Mouse (Mus musculus) mesoderm, embryonic 11.5 days (tissue): ENCODE measurements around the gene Casp7.
A peak's percentile ranks its signal among the peaks of the same experiment; 100 is the strongest.
"Not testable (repeated sequence)": the region's sequence is repeated elsewhere in the genome, so short reads cannot be mapped to it uniquely, and the experiment has no call there.

Experiments
- DNase-seq: peaks from one replicate; pipeline ENCODE4 v3.0.0-alpha.2; 2012; ENCODE audit warnings: low read depth, low spot score

Casp7 gene

DNA sequence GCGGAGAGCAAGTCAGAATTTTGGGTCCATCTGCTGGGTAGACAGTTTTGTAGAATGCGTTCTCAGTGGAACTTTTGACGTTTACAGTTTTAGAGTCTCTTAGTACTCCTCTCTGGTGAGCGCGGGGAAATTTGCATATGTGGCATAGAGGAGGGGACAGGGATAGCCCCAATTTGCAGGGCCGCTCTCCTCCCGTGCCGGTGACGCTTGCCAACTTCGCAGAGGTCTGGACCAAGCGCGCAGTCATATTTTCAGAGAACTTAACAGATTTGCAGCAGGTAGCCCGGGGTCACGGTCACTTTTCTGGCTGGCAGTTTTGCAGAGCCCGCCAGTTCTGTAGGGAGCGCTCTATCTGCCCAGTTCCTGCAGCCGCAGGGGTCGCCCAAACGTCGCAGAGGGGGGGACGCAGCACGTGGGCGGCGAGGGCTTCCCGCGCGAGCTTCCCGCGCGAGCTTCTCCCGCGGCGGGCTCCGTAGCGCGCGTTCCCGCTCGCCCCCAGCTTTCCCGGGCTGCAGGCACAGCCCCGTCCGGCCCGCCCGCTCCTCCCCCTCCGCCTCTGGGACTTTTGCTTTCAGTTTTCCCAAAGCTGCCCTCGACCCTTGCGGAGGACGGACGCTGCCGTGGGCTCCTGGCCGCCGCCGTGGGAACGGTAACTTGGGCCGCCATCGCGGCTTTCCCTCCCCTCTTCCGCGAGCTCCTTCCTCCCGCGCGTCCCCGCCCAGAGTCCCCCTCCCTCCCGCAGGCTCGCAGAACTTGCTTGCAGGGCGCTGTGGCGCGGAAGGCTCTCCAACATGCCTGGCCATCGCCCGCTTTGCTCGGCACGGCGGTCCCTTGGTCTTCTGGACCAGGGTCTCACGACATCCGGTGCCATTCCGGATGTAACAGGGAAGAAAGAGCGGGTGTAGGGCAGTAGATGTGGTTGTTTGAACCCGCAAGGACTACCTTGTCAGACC, at the start of gene Casp7:
Casp7 (plus strand) TSS at position 461 of the 953 bp plus-strand sequence.
- DNase-seq = peak; percentile 65

DNA sequence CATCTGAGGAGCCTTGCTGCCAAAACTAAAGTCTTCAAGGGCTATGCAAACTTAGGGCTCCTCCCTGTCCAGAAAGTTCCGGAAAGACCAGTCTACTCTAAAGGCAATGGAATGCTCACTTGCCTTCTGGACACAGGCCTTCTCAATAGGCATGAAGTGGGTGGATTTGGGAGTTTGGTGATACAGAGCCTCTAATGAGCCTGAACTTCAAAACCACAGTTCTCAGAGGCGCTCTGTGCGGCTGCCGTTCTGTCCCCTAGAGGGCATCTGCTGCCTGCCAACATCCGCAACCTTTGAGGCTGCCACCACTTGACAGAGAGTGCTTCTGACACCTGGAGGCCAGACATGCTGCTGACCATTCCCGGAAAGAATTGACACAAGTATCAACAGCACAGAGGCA, 47.6 kb upstream of the Casp7 start:
- no peak for DNase-seq

DNA sequence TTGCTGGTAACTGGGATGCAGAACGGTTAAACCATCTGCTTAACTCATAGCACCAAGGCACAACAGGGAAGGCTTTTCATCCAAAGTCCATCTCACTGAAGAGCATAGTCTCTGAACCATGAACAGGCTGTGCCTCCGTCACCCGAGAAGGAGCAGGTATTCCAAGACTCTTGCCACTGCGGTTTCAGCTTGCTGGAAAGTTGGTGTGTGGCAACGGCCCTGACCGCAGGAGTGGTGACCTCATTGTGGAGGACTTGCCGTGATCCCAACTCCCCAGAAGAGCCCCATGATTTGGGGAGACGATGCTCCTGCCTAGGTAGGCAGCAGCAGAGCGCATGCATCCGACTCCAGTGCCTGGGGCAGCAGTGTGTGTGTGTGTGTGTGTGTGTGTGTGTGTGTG, 43.2 kb upstream of the Casp7 start:
- no peak for DNase-seq

DNA sequence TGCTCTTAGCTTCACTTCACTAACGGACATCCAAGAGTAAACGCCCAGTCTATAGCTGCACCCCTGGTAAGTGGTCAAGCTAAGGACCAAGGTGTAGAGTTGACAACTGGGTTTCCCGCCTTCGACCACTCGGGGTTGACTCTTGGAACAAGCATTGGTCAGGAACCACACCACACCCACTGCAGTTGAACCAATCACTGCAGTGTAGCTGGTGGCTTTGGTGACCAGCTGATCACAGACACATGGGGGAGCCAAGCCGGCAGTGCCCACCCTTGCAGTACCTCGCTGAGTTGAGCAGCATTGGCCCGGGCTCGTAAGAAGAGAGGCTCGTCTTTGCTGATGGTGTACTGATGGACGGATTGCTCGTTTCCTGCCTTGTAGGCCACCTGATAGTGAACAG, 41.7 kb upstream of the Casp7 start:
- DNase-seq = no peak

DNA sequence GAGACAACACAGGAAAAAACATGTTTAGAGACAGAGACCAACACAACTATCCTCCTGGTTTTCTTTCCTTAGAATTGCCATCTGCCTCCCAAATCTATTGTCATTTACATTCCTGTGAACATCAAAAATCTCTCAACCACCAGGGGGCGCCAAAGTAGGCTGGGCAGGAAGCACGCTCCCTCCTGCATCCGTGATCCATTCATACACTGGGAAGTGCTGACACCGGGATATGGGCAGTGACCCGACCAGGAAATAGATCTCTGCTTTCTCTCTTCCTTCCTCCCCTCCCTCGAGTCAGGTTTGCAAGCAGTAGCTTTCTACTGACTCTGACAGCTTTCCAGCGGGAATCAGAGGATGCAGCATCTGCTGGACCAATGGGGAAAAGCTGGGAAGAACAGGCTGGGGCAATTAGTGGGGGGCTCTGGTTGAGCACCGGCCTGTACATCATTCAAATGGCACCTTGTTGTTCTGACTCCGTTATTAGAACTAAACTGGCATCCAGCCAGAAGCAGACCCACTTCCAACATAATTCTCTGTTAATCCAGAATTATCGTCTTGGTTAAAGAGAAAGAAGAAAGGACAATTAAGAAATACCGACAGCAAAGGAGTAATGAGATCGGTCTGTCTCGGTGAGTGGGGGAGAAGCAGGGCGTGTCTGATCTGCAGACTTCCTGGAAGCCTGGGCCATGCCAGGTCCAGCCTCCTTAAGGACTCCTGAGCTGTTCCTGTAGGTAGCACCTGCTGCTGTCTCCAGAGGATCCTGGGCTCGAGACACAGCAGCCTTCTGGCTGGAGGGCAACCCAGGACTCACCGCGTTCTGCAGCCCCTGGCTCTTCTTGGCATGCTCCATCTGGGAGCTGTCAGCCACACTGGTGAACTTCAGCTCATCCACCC, 40.2 kb upstream of the Casp7 start:
- peak; percentile 74 for DNase-seq

DNA sequence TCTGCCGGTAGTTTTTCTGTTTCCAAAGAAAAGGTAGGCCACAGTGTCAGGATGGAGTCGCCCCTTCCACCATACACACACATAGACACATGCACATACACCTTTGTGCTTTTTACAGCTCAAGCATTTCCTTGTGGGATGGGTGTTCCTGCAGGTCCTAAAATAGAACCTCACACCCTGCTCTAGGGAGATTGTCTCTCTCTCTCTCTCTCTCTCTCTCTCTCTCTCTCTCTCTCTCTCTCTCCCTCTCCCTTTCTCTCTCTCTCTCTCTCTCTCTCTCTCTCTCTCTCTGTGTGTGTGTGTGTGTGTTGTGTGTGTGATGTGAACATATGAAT, 39.6 kb upstream of the Casp7 start:
- DNase-seq = not testable (repeated sequence)

DNA sequence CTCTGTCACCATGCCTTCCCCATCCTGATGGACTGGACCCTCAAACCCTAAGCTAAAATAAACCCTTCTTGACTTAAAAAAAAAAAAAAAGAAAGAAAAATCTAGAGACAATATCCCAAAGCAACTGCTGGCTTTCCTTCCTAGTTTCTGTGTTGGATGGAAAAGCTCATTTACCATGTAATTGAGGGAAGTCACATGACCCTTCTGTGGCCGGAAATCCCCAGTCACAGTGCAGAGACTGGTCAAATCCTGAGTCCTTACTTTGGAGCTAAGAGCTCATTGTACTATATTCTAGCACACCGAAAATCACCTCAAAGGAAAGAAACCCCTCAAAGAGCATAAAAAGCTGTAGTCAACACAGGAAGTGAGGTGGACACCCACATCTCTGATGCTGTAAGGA, 38.0 kb upstream of the Casp7 start:
- DNase-seq = no peak

DNA sequence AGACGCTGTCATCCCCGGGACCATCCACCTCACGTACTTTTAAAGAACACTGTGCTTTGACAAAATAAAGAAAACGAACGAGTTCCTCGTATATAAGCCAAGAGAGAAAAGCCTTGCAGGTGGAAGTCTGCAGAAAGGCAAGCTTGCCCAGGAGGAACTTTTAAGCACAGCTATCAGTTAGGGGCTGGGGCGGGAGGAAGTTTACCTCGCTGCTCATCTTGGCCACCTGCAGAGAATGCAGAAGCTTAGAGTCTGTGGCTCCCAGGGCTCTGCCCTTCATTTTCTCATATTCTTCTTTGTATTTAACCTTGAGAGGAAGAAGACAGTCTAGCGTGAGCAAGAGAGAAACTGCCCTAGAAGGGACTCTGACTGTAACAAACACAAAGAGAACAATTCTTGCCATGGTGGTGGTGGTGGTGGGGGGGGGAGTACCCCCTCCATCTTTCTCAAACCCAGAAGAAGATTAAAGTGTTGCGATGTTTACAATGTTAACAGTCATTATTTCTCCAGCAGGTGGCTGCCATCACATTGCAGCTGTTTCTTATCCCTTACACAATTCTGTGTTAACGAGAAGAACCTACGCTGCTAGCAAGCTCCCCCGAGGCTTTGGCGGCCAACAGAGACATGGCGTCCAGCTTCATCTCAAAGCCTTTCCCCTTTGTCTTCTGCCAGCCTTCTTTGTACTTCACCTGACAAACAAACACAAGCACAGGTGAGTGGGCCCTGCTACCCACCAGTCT, 33.0 kb upstream of the Casp7 start:
- DNase-seq = no peak

DNA sequence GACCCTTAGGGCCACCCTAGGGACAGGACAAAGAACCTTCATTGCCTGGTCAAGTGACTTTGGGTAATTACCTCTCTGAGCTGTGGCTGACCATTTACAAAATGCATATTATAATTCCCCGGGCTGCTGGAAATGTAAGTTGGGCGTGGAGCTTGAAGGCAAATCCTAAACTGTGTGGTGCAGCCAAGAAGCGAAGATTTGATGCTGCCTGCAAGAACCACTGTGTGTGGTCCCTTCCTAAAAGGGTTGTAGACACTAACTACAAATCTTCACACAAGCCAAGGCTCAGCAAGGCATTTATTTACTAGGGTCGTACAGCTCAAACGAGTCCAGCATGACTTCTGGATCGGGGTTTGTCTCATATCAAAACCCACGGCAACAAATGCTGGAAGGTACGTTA, 32.4 kb upstream of the Casp7 start:
- DNase-seq = no peak

DNA sequence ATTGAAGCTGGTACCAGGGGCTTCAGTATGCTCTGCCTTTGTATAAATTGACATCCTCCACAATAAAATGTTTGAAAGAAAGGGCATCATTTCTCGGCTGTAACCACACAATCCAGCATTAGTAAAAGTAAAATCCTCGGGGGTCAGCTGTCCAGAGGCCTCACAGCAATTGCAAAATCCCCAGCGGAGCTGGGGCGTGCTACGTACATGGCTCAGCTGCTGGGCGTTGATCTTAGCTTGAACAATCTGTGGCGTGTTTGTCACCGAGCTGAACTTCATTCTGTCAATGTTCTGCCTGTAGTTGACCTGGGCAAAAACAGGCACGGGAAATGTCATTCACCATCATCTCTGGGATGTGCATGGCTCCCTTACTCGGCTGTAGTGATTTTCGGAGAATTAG, 30.8 kb upstream of the Casp7 start:
- no peak for DNase-seq

DNA sequence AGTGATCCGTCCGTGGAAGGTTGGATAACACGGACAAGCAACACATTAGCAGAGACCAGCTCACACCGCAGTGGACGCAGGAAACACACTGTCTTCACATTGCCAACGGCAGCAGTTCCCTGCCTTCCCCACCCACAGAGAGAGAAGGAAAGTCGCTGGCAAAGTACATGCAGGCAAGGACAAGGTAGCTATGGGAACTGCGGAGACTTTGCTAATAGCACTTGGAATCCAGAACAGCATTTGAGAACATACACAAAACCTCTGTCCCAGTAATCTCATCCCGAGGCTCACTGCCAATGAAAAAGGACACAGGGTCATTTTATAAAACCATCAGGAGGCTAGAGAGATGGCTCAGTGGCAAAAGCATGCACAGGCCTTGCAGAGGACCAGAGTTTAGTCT, 30.3 kb upstream of the Casp7 start:
- no peak for DNase-seq

DNA sequence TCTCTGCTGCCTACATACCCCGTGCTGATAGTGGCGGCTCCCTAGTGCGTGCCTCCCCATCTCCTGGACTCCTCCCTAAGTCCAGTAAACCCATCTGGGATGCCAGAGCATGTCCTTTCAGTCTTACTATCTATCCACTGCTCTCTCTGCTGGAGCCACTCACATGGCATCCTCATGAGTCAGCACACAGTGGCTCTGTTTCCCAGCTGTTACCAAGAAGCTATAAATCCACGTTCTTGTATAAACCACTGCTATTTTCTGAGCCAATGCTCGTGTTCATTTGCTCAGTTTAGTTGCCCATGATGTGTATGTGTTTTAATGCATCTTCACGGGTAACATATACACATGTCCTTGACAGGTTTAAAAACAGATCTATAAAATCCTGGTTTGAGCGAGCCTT, 29.2 kb upstream of the Casp7 start:
- DNase-seq = no peak

DNA sequence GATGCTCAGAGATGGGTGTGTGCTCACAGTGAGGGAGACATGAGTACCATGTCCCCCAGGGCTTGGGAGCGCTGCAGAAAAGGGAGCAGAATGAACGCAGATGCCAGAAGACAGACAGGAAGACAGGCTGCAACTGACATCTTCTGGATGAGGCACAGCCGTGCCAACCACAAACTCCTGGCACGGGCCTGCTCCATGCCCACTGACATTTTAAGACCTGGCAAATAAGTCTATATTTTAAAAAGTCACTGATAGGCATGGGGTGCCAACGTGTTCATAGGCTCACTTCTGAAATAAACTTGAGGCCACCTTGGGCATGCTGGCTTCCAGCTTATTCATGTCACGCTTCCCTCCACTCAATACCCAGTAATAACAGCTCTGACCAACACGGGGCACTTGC, 28.0 kb upstream of the Casp7 start:
- DNase-seq = no peak

DNA sequence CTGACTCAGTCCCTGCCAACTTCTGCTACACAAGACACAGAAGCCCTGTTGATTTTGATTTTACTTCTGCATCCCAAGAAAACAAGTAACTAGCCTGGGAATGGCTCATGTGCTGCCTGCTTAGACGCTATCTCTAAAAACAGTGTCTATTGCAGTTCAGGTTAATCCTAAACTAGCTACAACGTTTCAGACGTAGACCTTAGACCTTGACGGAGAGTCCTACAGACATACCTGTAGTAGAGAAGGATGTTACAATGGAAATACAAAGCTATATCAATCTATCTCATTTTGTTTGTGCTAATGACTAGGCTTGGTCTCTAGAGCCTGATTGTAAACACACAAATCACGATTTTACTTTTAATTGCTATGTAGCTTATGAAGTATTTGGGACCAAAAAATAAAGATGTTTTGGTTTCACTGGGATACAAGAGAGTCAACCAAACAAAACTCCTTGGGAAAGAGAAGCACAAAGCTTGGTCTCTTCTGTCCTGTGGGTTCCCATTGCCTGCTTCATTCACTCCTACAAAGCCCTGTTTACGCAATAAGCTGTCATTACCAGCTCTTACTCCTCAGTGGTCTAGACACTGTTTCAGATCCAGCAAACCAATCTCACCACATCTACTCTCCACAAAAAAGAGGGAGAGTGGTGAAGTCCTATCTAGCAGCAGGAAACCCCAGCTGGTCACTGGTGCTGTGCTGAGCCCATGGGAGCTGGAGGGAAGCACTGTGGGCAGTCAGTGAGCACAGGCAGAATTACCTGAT, 26.4 kb upstream of the Casp7 start:
- no peak for DNase-seq

DNA sequence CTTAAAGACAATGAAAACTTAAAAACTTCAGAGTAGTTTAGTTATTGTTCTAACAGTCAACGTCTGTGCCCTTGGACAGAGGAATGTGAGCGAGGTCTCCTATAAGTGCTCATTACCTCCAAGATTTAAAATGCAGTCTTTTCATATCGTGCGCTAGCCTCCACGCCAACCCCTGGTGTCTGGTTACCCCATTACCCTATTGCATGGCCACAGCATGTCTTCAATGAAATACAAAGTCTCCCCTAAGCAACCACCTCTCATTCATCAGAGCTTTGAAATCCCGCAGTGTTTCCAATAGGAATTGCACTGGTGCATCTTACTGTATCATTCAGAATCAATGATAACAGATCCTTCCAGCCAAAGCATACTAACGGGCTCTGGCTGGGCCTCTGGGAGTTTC, 24.7 kb upstream of the Casp7 start:
- no peak for DNase-seq

DNA sequence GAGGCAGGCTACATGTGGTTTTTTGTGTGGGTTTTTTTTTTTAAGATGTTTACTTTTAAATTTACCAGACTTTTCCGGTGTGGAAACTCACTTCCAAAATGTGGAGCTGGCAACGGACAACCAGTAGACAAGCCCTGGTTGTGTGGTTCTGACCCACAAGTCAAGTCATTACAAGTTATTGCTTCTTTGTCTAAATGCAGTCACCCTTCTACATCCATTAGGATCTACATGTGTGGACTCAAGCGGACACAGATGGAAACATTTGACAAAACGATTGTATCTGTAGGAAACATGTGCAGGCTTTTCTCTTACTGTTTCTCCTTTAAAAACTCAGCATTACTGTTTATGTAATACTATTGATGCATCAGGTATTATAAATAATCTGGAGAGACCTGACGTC, 23.7 kb upstream of the Casp7 start:
- DNase-seq = no peak

DNA sequence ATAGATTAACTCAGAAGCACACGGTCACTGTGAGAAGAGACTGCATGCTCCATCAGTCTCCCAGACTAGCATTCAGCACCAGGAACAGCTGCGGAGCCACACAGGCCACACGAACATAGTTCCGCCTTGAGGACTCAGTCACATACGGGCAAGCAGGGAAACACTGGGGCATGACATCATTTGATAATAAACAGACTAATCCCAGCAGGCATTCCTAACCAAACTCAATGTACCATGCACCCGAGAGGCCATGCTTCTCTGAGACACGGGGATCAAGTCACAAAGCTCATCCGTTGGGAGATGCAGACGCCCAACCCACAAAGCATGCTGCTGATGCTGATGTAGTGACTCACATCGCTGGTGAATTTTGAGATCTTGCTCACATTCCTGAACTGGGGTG, 22.9 kb upstream of the Casp7 start:
- peak; percentile 27 for DNase-seq

DNA sequence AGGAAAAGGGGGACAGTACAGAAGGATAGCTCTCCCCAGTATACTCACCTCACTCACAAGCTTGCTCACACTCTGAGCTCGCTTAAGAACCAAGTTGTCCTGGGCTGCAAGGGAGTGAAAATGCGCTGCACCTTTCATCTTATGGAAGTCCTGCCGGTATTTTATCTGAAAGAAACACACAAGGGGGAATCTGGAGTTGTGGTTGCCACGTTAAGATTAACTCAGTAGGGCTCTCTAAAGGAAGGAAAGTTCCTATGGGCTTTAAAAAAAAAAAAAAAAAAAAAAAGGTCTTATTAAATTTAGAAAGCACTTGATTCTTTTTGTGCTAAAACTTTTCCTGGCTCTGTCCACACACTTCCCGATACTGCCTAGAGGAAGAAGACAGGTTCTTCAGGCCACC, 18.9 kb upstream of the Casp7 start:
- no peak for DNase-seq

DNA sequence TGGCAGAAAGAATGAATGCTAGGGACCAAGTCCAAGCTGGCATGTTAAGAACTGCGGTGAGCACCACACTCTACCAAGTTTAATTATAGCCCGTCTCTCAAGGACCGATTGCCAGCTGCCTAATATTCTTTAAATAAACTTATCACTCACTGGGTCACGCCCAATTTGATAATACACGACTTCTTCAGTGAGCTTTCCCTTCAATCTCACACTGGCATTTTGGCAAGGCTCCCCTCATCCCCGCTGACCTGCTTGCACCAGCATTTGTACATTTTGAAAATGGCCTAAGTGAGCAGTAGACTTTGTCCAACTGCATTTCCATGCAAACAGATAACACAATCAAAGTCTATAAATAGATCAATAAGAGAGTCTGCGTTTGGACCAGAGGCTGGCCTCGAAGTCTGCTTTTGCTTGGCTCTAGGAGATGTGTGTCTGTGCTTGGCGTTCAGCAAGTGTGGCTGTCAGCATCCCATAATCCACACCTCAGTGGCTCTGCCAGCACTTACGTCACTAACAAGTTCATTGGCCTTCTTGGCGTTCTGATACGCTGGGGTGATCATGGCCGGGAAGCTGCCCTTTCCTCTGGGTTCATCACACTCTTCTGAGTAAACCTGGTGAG, 18.3 kb upstream of the Casp7 start:
- DNase-seq = no peak

DNA sequence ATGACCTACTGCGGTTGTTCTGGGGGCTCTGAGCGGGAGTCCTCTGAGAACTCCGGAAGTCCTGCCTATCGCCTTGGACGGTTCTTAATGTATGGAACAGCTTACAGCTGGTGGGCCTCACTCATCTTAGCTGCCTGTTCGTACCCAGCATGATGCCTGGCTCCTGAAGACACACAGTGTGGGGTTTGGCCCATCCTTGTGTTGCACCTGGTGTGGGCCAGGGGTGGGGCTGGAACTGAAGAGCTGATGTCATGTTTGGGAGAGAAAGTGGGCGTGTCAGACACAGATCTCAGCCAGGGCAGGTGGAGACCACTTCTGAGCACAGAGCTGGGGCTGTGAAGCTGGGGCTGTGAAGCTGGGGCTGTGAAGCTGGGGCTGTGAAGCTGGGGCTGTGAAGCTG, 16.6 kb upstream of the Casp7 start:
- no peak for DNase-seq

DNA sequence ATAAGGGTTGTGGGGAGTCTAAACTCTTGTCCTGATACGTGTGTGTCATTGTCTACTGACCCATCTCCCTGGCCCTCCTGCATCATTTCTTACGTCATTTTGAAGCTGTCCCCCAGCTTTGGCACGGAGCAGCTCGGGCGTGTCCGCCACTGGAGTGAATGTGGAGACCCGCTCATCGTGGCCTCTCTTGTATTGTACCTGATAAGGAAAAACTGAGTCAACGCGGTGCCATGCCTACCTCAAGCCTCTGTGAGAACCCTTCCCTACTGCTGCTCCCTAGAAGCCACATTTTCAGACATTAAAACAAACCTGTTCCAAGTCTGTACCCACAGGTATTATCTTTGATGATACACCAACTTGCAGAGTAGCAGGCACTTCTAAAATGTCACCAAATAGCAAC, 15.5 kb upstream of the Casp7 start:
- no peak for DNase-seq
